Mouse (Mus musculus): ENCODE measurements around the gene Btbd2. TPM values are rescaled to one million over a fixed set of nuclear protein-coding genes. Genes with fewer than 3 reads are reported as not detected.

Btbd2 gene
- polyA plus RNA-seq, 1 experiment = 49.5 TPM

DNA sequence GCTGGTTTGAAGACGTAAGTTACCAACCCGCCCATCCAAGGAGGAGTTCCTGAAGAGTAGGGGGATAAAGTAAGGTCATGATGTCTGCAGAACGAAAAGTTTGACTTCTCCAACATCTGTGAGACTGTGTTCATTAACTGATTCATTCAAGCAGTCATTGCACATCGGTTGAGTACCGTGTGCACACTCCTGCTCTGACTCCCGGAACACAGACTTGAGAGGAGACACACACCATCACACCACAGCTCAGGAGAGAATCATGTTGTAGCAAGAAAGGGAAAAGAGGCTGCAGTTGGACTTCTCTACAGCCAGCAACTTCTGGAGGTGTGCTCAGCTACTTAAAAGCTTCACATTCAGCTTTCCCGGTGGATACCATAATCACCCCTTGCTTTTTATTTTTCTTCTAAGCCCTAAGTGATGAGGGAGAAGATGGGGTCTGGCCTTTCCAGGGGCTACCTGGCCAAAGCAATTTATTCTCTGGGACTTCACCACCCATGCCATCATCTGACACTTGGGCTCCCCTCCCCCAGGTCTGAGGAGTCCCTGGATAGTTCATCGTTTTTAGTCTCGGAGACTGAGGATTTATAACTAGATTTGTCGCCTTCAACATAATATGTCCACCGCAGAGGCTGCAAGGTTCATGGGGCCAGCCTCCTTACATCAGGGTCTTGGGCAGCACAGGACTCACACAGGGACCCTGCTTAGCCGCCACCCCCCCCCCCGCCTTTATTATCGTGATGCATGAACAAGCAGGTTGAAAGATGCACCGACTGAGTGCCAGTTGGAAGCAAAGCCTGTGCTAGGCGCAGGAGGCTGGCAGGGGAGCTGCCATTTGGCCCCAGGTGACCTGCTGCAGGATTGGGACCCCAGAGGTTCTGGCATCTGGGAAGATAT lies 35.8 kb downstream of the Btbd2 start:
- peak overlapping the region; percentile 88 for H3K27ac ChIP-seq (ENCODE audit: insufficient read depth, low read length)
- TF ChIP-seq POLR2A (IDR thresholded peaks at IDR 0.05; ENCODE audit: low read depth, low read length) (no peak), CTCF (IDR thresholded peaks at IDR 0.05; ENCODE audit: extremely low read depth, insufficient read depth, insufficient read length, insufficient replicate concordance) (no peak)
- H3K4me1 ChIP-seq (ENCODE audit: control insufficient read depth, insufficient read depth, insufficient read length) = peaks cover 4% of the 10 kb centered on the region; the same call in 1 of the 2 replicates
- DNase-seq (ENCODE audit: low read depth in 1 of 2, low spot score in 2 of 2) = no peak
- no peaks in the 10 kb centered on the region for H3K36me3 ChIP-seq (ENCODE audit: control insufficient read depth, insufficient read depth, low read length)
- 62% methylated on average over 16 of the region's 16 CpGs for WGBS
- peak overlapping the region; percentile 7; the same call in 1 of the 2 replicates for H3K4me3 ChIP-seq (ENCODE audit: extremely low read depth, insufficient read depth, insufficient read length)
- no peaks in the 10 kb centered on the region for H3K27me3 ChIP-seq (ENCODE audit: control insufficient read depth, insufficient read depth, low read length)

DNA sequence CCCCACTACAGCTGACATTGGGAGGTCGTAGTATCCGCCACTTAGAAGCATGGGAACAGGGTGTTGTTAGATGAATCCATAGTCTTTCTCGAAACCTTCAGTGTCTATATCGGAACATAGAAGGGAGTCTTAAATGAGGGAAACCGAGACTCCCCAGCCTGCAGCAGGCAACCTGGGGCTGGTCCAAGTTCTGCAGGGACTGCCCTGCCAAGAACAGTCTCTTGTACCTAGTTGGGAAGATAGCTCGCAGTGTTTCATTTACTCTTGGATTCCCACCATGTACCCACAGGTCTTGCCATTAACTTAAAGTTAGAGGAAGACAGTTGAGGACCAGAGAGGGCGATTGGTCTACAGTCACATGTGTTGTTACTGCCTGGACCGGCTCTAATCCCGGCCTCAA lies 36.5 kb downstream of the Btbd2 start:
- Histone ChIP-seq H3K4me3 (ENCODE audit: extremely low read depth, insufficient read depth, insufficient read length) (no peak overlapping the region), H3K27ac (ENCODE audit: insufficient read depth, low read length) (no peak overlapping the region), H3K36me3 (ENCODE audit: control insufficient read depth, insufficient read depth, low read length) (peaks cover 5% of the 10 kb centered on the region; the same call in 1 of the 2 replicates), H3K4me1 (ENCODE audit: control insufficient read depth, insufficient read depth, insufficient read length) (peaks cover 4% of the 10 kb centered on the region; the same call in 1 of the 2 replicates), H3K27me3 (ENCODE audit: control insufficient read depth, insufficient read depth, low read length) (no peaks in the 10 kb centered on the region)
- no peak for DNase-seq (ENCODE audit: low read depth in 1 of 2, low spot score in 2 of 2)
- 94% methylated on average over 9 of the region's 9 CpGs for WGBS
- TF ChIP-seq POLR2A (IDR thresholded peaks at IDR 0.05; ENCODE audit: low read depth, low read length) (no peak), CTCF (IDR thresholded peaks at IDR 0.05; ENCODE audit: extremely low read depth, insufficient read depth, insufficient read length, insufficient replicate concordance) (no peak)

DNA sequence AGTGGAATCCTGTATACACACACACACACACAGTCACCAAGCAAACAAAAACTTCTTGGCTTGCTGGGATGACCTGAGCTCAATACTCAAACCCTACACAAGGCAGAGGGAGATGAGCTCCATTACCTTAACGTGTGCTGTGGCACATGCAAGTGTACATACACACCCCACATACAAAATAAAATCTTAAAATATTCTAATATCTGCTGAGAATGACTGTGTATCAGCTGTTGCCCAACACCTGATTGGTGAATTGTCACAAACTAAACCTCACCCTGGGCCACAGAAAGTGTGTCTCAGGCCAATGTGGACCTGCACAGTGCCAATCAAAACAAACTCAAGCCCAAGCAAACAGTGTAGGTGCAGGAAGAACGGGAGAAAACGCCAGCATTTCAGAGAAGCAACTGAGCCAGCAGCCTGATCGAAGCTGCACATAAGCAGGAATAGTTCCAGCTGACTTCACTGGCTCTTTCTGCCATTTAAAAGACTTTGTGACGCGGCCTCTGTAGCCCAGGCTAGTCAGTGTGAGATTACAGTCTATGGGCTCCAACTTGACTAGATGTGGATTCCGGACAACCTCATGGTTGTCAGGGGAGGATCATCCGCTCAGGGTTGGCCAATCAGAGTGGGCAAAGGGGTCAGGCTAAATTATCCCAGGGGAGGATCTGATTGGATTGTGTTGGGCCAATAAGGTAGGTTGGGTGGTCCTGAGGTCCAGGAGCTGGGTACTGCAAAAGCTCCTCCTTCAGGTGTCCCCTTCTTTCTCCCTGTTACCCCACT lies 37.2 kb downstream of the Btbd2 start:
- DNase-seq (ENCODE audit: low read depth in 1 of 2, low spot score in 2 of 2) = no peak
- no peak for TF ChIP-seq CTCF (IDR thresholded peaks at IDR 0.05; ENCODE audit: extremely low read depth, insufficient read depth, insufficient read length, insufficient replicate concordance)
- no peak for TF ChIP-seq POLR2A (IDR thresholded peaks at IDR 0.05; ENCODE audit: low read depth, low read length)
- Histone ChIP-seq H3K4me1 (ENCODE audit: control insufficient read depth, insufficient read depth, insufficient read length) (peaks cover 4% of the 10 kb centered on the region; the same call in 1 of the 2 replicates), H3K36me3 (ENCODE audit: control insufficient read depth, insufficient read depth, low read length) (peaks cover 9% of the 10 kb centered on the region; the same call in 1 of the 2 replicates), H3K4me3 (ENCODE audit: extremely low read depth, insufficient read depth, insufficient read length) (no peak overlapping the region), H3K27ac (ENCODE audit: insufficient read depth, low read length) (no peak overlapping the region), H3K27me3 (ENCODE audit: control insufficient read depth, insufficient read depth, low read length) (no peaks in the 10 kb centered on the region)
- WGBS = 89% methylated on average over 8 of the region's 8 CpGs

DNA sequence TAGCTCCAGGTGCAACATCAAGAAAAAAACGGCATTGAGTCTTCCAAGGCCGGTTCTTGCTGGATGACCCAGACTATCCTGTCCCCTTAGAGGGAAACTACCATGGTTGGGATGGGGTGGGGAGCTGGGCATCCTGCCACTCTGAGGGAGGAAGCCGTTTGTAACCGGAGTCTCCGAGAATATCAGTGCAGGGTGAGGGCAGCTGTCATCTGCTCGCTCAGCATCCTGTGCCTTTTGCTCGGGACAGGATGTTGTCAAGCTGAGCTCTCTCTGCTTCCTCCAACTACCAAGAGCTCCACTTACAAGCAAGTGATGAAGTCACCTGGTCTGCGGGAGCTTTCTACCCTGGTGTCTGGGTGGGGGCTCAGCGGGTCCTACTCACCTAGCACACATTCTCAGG lies 38.7 kb downstream of the Btbd2 start:
- peak; percentile 66 for DNase-seq (ENCODE audit: low read depth in 1 of 2, low spot score in 2 of 2)
- no peak overlapping the region for H3K4me3 ChIP-seq (ENCODE audit: extremely low read depth, insufficient read depth, insufficient read length)
- WGBS = 9% methylated on average over 9 of the region's 9 CpGs
- H3K27ac ChIP-seq (ENCODE audit: insufficient read depth, low read length) = peak overlapping the region; percentile 52
- H3K36me3 ChIP-seq (ENCODE audit: control insufficient read depth, insufficient read depth, low read length) = peaks cover 11% of the 10 kb centered on the region; the same call in 1 of the 2 replicates
- TF ChIP-seq CTCF (IDR thresholded peaks at IDR 0.05; ENCODE audit: extremely low read depth, insufficient read depth, insufficient read length, insufficient replicate concordance) = no peak
- TF ChIP-seq POLR2A (IDR thresholded peaks at IDR 0.05; ENCODE audit: low read depth, low read length) = no peak
- H3K4me1 ChIP-seq (ENCODE audit: control insufficient read depth, insufficient read depth, insufficient read length) = peaks cover 11% of the 10 kb centered on the region; the same call in 1 of the 2 replicates
- H3K27me3 ChIP-seq (ENCODE audit: control insufficient read depth, insufficient read depth, low read length) = no peaks in the 10 kb centered on the region

DNA sequence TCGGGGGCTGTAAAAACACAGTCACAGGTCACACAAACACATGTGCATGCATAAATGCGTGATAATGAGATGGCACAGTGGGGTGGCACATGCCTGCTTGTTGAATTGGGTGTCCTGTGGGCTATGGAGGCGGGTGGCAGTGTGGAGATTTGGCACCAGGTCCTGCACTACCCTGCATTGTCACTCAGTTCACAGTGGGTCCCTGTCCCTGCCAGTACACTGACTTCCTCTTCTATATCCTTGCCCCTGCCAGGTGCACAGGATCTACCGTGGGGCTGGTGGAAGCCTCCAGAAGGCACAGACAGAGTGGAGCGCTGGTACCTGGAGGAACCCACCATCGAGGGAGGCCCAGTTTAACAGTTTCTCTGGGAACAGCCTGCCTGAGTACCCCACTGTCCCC lies 42.5 kb downstream of the Btbd2 start:
- no peak for TF ChIP-seq POLR2A (IDR thresholded peaks at IDR 0.05; ENCODE audit: low read depth, low read length)
- TF ChIP-seq CTCF (IDR thresholded peaks at IDR 0.05; ENCODE audit: extremely low read depth, insufficient read depth, insufficient read length, insufficient replicate concordance) = no peak
- Histone ChIP-seq H3K4me1 (ENCODE audit: control insufficient read depth, insufficient read depth, insufficient read length) (peaks cover 37% of the 10 kb centered on the region; the same call in 1 of the 2 replicates), H3K36me3 (ENCODE audit: control insufficient read depth, insufficient read depth, low read length) (peaks cover 11% of the 10 kb centered on the region; the same call in 1 of the 2 replicates), H3K27ac (ENCODE audit: insufficient read depth, low read length) (no peak overlapping the region), H3K4me3 (ENCODE audit: extremely low read depth, insufficient read depth, insufficient read length) (no peak overlapping the region), H3K27me3 (ENCODE audit: control insufficient read depth, insufficient read depth, low read length) (no peaks in the 10 kb centered on the region)
- no peak for DNase-seq (ENCODE audit: low read depth in 1 of 2, low spot score in 2 of 2)
- 51% methylated on average over 6 of the region's 6 CpGs for WGBS

DNA sequence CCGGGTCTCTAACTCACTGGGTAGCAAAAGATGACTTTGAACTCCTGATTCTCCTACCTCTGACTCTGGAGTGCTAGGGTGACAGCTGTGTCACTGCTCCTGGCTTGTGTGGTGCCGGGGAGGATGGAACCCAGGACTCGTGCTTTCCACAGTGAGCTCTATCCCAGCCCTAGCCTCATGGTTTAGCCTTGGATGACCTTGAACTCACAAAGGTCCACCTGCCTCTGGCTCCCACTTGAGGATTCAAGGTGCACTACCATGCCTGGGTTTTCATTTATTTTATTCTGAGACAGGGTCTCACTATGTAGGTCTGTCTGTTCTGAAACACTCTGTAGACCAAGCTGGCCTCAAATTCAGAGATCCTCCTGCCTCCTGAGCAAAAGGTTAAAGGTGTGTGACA lies 43.0 kb downstream of the Btbd2 start:
- Histone ChIP-seq H3K27ac (ENCODE audit: insufficient read depth, low read length) (no peak overlapping the region), H3K4me1 (ENCODE audit: control insufficient read depth, insufficient read depth, insufficient read length) (peaks cover 41% of the 10 kb centered on the region; the same call in 1 of the 2 replicates)

More for the DNA sequence above, 43.0 kb downstream of the Btbd2 start:
- 92% methylated on average over 3 of the region's 3 CpGs for WGBS
- no peak for DNase-seq (ENCODE audit: low read depth in 1 of 2, low spot score in 2 of 2)
- no peaks in the 10 kb centered on the region for H3K27me3 ChIP-seq (ENCODE audit: control insufficient read depth, insufficient read depth, low read length)
- H3K4me3 ChIP-seq (ENCODE audit: extremely low read depth, insufficient read depth, insufficient read length) = no peak overlapping the region
- TF ChIP-seq POLR2A (IDR thresholded peaks at IDR 0.05; ENCODE audit: low read depth, low read length) (no peak), CTCF (IDR thresholded peaks at IDR 0.05; ENCODE audit: extremely low read depth, insufficient read depth, insufficient read length, insufficient replicate concordance) (no peak)
- H3K36me3 ChIP-seq (ENCODE audit: control insufficient read depth, insufficient read depth, low read length) = peaks cover 13% of the 10 kb centered on the region; the same call in 1 of the 2 replicates
